Mouse (Mus musculus): Measurements from ENCODE around the gene Gnat2.

Gene Gnat2

GRCm38 (mm10) chr3:108085281-108085720 is 7.3 kb upstream of the Gnat2 start:
- peak; percentile 79 to 91 for DNase-seq (ENCODE audit: low spot score in 2 of 2)

GRCm38 (mm10) chr3:108085721-108086469 is 6.7 kb upstream of the Gnat2 start:
- DNase-seq (ENCODE audit: low spot score in 2 of 2) = peak in 1 of 2 experiments; percentile 51

GRCm38 (mm10) chr3:108086470-108086979 is 6.1 kb upstream of the Gnat2 start, which contains the start of gene Ampd2:
Ampd2 (minus strand) TSS chr3:108086651.
- peak in 1 of 2 experiments; percentile 70 for DNase-seq (ENCODE audit: low spot score in 2 of 2)

GRCm38 (mm10) chr3:108087329-108087728 is 5.3 kb upstream of the Gnat2 start:
- DNase-seq (ENCODE audit: low spot score in 2 of 2) = no peak

- DNase-seq (ENCODE audit: low spot score in 2 of 2) = no peak
Measured at GRCm38 (mm10) chr3:108088842-108089380, 3.7 kb upstream of the Gnat2 start.

- DNase-seq (ENCODE audit: low spot score in 2 of 2) = no peak
Measured at GRCm38 (mm10) chr3:108089916-108090315, 2.7 kb upstream of the Gnat2 start.

- DNase-seq (ENCODE audit: low spot score in 2 of 2) = no peak
Measured at GRCm38 (mm10) chr3:108090561-108090960, 2.0 kb upstream of the Gnat2 start.

GRCm38 (mm10) chr3:108092030-108092429 is 559 bp upstream of the Gnat2 start:
- DNase-seq (ENCODE audit: low spot score in 2 of 2) = no peak

- DNase-seq (ENCODE audit: low spot score in 2 of 2) = no peak
Measured at GRCm38 (mm10) chr3:108093306-108093705, 717 bp downstream of the Gnat2 start.

- no peak for DNase-seq (ENCODE audit: low spot score in 2 of 2)
Measured at GRCm38 (mm10) chr3:108094146-108094545, 1.6 kb downstream of the Gnat2 start.

GRCm38 (mm10) chr3:108094976-108095760 is 2.6 kb downstream of the Gnat2 start:
- no peak for DNase-seq (ENCODE audit: low spot score in 2 of 2)

- DNase-seq (ENCODE audit: low spot score in 2 of 2) = no peak
Measured at GRCm38 (mm10) chr3:108096226-108096625, 3.6 kb downstream of the Gnat2 start.

- no peak for DNase-seq (ENCODE audit: low spot score in 2 of 2)
Measured at GRCm38 (mm10) chr3:108096726-108097125, 4.1 kb downstream of the Gnat2 start.

- no peak for DNase-seq (ENCODE audit: low spot score in 2 of 2)
Measured at GRCm38 (mm10) chr3:108097656-108098055, 5.1 kb downstream of the Gnat2 start.

- no peak for DNase-seq (ENCODE audit: low spot score in 2 of 2)
Measured at GRCm38 (mm10) chr3:108098316-108098715, 5.7 kb downstream of the Gnat2 start.

GRCm38 (mm10) chr3:108101594-108101993 is 9.0 kb downstream of the Gnat2 start:
- DNase-seq (ENCODE audit: low spot score in 2 of 2) = no peak

- DNase-seq (ENCODE audit: low spot score in 2 of 2) = no peak
Measured at GRCm38 (mm10) chr3:108102075-108102474, 9.5 kb downstream of the Gnat2 start.

GRCm38 (mm10) chr3:108105281-108105680 is 12.7 kb downstream of the Gnat2 start:
- DNase-seq (ENCODE audit: low spot score in 2 of 2) = no peak

GRCm38 (mm10) chr3:108111320-108111719 is 18.7 kb downstream of the Gnat2 start:
- no peak for DNase-seq (ENCODE audit: low spot score in 2 of 2)

GRCm38 (mm10) chr3:108112246-108112645 is 19.7 kb downstream of the Gnat2 start:
- DNase-seq (ENCODE audit: low spot score in 2 of 2) = no peak

- no peak for DNase-seq (ENCODE audit: low spot score in 2 of 2)
Measured at GRCm38 (mm10) chr3:108112666-108113065, 20.1 kb downstream of the Gnat2 start.

- DNase-seq (ENCODE audit: low spot score in 2 of 2) = no peak
Measured at GRCm38 (mm10) chr3:108113591-108114289, 21.2 kb downstream of the Gnat2 start.

Data from cerebellum, postnatal 4 days (tissue).